Mouse (Mus musculus): Measurements from ENCODE around the gene Nusap1.

- no peak for TF ChIP-seq CTCF (IDR thresholded peaks at IDR 0.05; ENCODE audit: low read depth)
- no peak for TF ChIP-seq EP300 (optimal IDR thresholded peaks at IDR 0.05)
Observed at GRCm38 (mm10) chr2:119601027-119601426, 17.1 kb upstream of the Nusap1 start.

All from stomach, postnatal 0 days (tissue).